Mouse (Mus musculus) ES-CJ7 (cell line): Measurements from ENCODE around the gene Plcb3.
A peak's percentile ranks its signal among the peaks of the same experiment; 100 is the strongest.

ENCODE experiments used
- DNase-seq: peaks from one replicate; pipeline ENCODE4 v3.0.0; 2011; ENCODE audit warnings: low read depth, low spot score

Plcb3 gene

GRCm38 (mm10) chr19:6970460-6971085 lies 5.7 kb downstream of the Plcb3 start:
- DNase-seq: peak; percentile 52

GRCm38 (mm10) chr19:6969665-6970381 lies 6.4 kb downstream of the Plcb3 start:
- peak; percentile 82 for DNase-seq

DNA sequence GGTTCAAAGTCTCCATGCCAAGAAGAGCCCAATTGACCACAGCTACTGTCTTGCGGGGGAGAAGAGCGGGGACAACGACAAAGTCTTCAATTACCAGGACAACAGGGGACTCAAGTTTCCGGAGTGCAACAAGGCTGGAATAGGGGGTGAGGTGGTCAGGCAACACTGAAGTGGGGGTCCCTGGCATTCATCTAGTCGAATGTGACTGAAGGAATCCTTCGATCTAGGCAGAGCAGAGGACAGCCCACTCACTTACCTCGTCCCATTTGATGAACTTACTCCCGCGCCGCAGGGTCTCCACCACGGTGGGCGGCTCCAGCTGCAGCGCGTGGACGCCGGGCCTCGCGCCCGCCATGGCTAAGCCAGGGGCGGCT lies 7.0 kb downstream of the Plcb3 start:
- no peak for DNase-seq

- DNase-seq: peak; percentile 76
These were observed 7.6 kb downstream of the Plcb3 start for GRCm38 (mm10) chr19:6968491-6969271.

DNA sequence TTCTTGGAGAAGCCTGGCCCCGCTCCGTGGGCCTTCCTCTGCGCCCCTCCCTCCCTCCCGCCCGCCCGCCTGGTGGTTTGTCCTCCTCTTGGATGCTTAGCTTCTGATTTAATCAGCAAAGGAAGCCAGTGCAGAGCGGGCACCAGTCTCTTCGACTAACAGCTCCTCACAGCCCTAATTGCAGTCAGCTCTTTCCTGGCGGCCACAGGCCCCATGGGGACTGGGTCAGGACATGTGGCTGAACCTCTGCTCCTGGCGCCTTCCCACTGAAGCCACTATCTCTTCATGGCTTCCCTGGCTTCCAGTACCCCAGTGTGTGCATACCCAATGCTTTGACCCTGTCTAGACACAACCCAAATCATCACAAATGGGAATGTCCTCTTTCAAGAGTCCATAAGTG lies 19.8 kb downstream of the Plcb3 start:
- DNase-seq: no peak

DNA sequence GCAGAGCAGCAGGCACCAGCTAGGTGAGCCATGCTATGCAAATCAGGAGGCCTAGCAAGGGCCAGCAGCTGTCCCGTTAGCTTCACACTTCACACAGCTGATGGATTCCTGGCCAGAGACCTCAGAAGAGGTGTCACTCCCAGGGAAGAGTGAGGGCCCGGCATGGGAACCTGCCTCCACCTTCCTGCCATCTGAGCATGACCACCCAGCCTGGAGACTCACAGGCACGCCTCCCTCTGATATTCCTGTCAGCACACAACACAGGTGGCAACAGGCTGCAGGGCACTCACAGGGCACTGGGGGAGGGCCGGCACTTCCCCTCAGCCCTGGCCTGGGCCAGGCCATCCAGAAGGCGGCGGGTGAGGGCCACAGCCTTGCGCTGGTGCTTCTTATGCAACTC lies 20.8 kb downstream of the Plcb3 start:
- DNase-seq: no peak

GRCm38 (mm10) chr19:6954046-6954445 lies 22.2 kb downstream of the Plcb3 start:
- DNase-seq: no peak

DNA sequence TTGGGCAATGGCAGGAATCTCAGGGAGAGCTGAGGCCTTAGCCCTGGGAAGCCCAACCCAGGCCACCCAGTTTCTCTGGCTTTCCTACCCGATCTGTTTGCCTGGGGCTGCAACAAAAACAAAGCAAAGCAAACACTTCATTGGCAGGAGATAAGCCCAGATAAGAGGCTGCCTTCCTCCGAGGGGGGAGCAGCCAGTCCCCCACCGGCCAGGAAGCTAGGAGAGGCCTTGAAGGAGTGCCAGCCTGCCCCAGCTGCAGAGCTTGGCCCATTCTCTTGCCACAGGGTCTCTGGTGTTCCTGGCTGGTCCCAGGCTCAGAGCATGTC lies 23.6 kb downstream of the Plcb3 start:
- DNase-seq: no peak

DNA sequence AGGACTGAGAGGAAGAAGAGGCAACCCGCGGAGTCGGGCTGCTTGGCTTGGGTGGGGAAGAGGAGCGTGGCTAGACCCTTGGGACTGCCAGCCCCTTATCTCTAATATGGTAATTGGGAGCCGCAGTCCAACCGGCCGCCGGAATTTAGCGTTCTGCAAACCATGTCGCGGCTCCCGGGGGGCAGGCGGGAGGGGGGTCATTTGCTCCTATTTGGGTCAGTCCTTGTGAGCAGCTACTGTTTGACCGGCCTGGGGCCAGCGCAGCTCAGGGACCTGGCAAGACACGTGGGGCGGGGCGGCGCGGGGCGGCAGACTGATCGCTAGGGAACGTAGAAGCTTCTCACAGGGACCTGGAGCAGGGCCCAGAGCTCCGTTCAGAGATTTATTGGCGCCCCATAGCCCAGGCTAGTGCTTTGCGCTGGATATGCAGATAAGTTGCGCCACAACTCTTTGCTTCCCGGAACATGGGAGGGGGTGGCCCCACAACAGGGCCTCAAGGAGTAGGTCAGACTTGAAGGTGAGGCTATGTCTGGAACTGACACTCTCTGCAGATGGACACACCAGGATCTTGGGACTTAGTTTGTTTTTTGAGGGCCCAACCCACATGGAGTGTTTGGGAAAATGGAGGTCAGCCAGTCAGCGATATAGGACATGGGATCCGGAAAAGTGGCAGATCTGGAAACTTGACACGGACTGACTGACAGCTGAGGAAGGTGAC lies 24.1 kb downstream of the Plcb3 start:
- DNase-seq: no peak

DNA sequence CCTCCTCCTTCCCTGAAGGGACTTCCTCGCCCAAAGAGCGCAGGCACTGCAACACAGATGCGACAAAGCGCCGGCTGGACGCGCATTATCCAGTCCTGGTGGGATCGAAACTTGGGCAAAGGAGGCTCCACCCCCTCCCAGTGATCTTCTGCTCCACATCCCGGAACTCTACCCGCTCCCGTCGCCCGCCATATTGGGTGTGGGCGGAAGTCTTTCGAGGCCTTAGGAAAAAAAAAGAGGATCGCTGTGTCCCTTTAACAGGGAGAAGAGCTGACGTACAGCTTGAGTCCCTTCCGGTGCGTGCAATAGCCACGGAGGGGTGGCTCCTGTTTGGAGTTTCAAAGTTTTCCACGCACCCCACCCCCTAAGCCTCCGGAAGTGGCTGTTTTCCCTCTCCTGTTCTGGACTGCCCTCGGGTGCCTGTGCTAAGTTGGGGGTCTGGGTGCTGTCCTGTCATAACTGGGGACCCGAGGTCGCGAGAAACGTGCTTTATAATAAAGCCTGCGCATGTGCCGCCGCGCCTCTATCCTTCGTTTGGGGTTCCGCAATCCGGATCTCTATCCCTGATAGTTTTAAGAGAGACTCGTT lies 24.8 kb downstream of the Plcb3 start:
- peak; percentile 92 for DNase-seq

DNA sequence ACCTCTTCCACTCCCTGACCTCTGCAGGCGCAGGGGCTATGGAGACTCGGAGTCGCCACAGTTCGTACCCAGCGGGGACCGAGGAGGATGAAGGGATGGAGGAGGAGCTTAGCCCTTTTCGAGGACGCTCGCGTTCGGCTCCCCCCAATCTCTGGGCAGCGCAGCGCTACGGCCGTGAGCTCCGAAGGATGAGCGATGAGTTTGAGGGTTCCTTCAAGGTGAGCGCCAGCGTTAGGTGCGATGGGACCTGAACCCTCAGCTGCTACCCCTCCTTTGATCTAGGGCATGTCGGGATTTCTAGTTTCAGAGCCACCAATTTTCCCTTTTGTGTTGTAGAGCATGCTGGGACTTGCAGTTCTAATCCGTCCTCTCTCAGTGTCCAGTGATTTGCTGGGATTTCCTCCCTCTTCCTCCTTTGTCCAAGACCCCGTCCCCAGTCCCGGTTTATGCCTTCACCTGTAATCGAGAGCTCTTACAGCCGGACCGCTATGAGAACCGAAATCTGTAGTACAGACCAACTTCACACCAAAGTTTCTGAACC lies 25.6 kb downstream of the Plcb3 start:
- DNase-seq: peak; percentile 77

DNA sequence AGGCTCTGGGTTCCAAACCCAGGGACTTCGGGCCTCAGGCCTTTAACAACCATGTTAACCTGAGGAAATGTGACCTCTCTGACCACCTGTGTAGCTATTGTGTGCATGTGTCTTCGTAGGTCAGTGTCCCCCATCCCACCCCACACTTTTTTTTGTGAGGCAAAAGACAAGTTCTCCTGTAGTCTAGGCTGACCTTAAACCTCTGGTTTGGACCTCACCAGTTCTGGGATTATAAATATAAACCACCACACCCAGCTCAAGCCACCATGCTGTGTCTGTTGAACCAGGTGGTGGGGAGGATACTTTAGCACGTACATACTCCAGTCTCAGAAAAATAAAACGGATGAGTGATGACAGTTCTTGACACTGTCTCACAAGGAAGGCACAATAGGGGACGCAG lies 26.3 kb downstream of the Plcb3 start:
- no peak for DNase-seq

- DNase-seq: no peak
These were observed 26.7 kb downstream of the Plcb3 start for GRCm38 (mm10) chr19:6949532-6949931.

DNA sequence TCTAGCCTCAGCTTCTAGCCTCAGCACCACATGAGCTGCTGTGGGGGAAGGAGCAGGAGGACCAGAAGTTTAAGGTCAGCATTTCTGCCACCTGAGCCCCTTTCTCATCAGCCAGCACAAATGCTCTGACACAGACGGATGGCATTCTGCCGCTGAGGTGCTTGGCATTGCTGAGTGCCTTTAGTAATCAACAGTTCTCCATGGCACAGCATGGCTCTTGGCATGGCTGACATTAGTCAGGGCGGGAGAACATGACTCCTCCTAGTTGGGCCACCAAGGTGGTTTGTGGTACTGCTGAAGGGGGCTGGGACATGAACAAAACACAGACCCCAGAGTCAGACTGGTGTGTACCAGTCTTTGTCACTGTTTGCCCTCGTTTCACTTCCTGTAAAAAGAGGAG lies 28.1 kb downstream of the Plcb3 start:
- no peak for DNase-seq

DNA sequence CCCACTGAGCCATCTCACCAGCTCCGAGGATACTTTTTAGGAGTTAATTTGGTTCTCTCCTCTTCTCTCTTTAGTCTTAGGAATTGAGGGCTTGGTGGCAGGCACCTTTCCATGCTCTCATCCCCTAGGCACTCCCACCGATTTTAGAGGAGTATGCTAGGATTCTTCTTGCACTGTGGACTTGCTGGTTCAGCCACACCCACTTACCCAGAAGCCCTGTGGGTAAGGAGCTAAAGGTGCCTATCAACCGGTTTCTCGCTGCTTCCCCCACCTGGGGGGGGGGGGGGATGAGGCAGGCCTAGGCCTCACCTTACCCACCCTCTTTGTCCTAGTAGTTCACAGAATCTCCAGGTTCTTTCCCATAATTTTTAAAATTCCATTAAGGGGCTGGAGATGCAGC lies 28.5 kb downstream of the Plcb3 start:
- DNase-seq: peak; percentile 62

- DNase-seq: no peak
These were observed 32.6 kb downstream of the Plcb3 start for GRCm38 (mm10) chr19:6943709-6944108.

DNA sequence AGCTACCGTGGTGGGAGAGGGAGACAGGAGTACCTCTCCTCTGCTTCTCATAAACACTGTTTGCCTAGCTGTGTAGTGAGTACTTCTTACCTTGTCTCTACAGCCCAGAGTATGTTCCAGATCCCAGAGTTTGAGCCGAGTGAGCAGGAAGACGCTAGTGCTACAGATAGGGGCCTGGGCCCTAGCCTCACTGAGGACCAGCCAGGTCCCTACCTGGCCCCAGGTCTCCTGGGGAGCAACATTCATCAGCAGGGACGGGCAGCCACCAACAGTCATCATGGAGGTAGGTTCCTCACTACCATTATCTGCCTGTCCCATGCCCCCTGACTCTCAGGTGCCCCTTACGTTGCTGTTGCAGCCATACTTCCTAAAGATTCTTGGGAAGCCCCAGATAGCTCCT lies 33.5 kb downstream of the Plcb3 start:
- DNase-seq: no peak

DNA sequence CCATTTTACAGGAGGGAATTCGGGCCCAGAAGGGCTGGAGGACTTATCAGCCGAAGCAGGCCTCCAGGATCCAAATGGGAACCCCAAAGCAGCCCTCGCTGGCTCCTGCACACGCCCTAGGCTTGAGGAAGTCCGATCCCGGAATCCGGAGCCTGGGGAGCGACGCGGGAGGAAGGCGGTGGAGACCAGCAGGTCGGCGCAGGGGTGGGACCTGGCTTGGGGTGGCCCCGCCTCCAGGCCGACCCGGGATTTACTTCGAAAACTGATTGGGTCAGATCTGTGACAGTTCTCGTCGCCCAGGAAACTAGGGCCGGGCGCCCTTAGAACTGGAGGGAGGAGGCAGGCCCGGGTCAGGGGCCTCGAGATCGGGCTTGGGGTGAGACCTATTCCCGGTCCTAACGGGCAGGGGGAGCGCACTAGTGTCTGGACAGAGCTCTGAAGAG lies 34.0 kb downstream of the Plcb3 start, which contains the start of gene Gpr137:
Gene Gpr137 (minus strand): TSS at position 232 of the 443 bp plus-strand sequence.
- peak; percentile 92 for DNase-seq

- peak; percentile 86 for DNase-seq
These were observed 34.7 kb downstream of the Plcb3 start, which contains the start of gene Bad for GRCm38 (mm10) chr19:6941372-6942248. Gene Bad (plus strand): TSS chr19:6941861.
